Mouse (Mus musculus): ENCODE results near the gene Unc80.

DNA sequence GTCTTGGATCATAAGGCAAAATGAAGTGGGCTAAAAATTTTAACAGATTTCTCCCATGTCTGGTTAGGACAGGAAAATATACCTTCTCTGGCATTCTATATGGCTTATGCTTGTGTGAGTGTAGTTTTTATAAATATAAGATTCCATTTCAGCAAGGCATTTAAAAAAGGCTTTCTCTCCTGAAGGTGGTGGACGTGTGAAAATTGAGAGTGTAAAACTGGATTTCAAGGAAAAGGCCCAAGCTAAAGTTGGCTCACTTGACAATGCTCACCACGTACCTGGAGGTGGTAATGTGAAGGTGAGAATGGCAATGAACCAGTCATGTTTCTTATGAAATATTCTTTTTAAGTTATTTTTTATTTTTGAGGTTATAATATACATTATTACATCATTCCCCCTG lies 30.1 kb upstream of the Unc80 start:
- TF ChIP-seq EP300 (IDR thresholded peaks at IDR 0.05; ENCODE audit: low read depth) = no peak
- no peak for TF ChIP-seq CTCF (IDR thresholded peaks at IDR 0.05; ENCODE audit: low read depth)

Measured in liver, postnatal 0 days (tissue).